Mouse (Mus musculus): ENCODE results near the gene Umodl1. TPM values are rescaled to one million over a fixed set of nuclear protein-coding genes. Genes with fewer than 3 reads are reported as not detected.

Gene Umodl1
- polyA plus RNA-seq, 1 experiment from 2014 or later: not detected

DNA sequence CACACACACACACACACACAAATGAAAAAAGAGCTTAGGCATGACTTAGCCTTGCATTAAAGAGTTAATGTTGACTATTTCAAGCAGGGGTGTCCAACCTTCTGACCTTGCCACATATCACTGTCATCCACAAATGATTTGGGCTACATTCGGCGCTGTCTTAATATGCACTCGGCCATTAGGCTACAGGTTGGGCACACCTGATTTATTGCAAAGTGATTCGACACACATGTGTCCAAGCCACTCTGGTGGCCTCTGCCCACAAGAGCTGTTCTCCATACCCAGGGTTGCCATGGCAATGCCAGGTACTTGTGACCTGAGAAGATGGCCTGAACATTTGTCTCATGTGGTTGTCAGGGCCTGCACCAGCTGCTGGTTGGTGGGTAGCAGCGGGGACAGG is 21.6 kb upstream of the Umodl1 start:
- no peak for ATAC-seq (ENCODE audit: insufficient number of reproducible peaks, insufficient read depth, low FRiP score, low read depth)
- Histone ChIP-seq H3K27ac (replicated peaks in 1 of 2; ENCODE audit: control insufficient read depth in 1 of 2, insufficient read depth in 1 of 2, low read depth in 2 of 2, low read length in 2 of 2) (no peak overlapping the region), H3K9ac (ENCODE audit: low read length) (no peak overlapping the region), H3K4me1 (ENCODE audit: control insufficient read depth in 2 of 2, insufficient read depth in 2 of 2, low read length in 2 of 2) (peaks cover under 1 to 2% of the 10 kb centered on the region in 2 experiments; a peak in 1 of 4 replicates), H3K4me2 (ENCODE audit: low read length) (no peak overlapping the region), H3K27me3 (ENCODE audit: control insufficient read depth, insufficient read depth, low read length) (no peaks in the 10 kb centered on the region), H3K36me3 (ENCODE audit: control insufficient read depth, insufficient read depth, low read length) (no peaks in the 10 kb centered on the region), H3K4me3 (ENCODE audit: control insufficient read depth in 1 of 2, insufficient read depth in 1 of 2, low read depth in 1 of 2, low read length in 2 of 2) (no peak overlapping the region), H3K9me3 (ENCODE audit: control insufficient read depth, low read length) (no peaks in the 10 kb centered on the region)
- WGBS: 83% methylated on average over 5 of the region's 5 CpGs

DNA sequence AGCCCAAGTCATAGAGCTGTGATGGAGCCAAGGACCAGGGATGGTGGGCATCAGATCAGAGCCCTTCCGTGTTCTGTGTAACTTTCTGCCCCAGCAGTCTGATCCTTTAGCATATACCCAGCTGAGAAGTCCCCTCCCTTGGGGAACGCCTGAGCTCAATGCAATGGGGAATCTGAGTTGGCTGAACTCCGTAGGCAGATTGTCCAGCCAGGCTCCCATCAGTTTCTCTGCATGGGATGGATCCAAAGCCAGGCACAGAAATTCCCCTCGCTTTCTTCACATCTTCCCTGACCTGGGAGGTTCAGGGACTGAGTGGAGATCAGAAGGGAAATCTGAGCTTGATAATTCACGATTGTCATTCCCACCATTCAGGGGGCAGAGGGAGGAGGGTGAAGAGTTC is 19.1 kb upstream of the Umodl1 start:
- Histone ChIP-seq H3K4me3 (ENCODE audit: control insufficient read depth in 1 of 2, insufficient read depth in 1 of 2, low read depth in 1 of 2, low read length in 2 of 2) (no peak overlapping the region), H3K9me3 (ENCODE audit: control insufficient read depth, low read length) (no peaks in the 10 kb centered on the region), H3K9ac (ENCODE audit: low read length) (no peak overlapping the region), H3K4me1 (ENCODE audit: control insufficient read depth in 2 of 2, insufficient read depth in 2 of 2, low read length in 2 of 2) (peaks cover 10 to 16% of the 10 kb centered on the region in 2 experiments), H3K36me3 (ENCODE audit: control insufficient read depth, insufficient read depth, low read length) (no peaks in the 10 kb centered on the region), H3K27ac (replicated peaks in 1 of 2; ENCODE audit: control insufficient read depth in 1 of 2, insufficient read depth in 1 of 2, low read depth in 2 of 2, low read length in 2 of 2) (no peak overlapping the region), H3K27me3 (ENCODE audit: control insufficient read depth, insufficient read depth, low read length) (no peaks in the 10 kb centered on the region), H3K4me2 (ENCODE audit: low read length) (no peak overlapping the region)
- WGBS: 72% methylated on average over 5 of the region's 5 CpGs
- ATAC-seq (ENCODE audit: insufficient number of reproducible peaks, insufficient read depth, low FRiP score, low read depth): no peak

DNA sequence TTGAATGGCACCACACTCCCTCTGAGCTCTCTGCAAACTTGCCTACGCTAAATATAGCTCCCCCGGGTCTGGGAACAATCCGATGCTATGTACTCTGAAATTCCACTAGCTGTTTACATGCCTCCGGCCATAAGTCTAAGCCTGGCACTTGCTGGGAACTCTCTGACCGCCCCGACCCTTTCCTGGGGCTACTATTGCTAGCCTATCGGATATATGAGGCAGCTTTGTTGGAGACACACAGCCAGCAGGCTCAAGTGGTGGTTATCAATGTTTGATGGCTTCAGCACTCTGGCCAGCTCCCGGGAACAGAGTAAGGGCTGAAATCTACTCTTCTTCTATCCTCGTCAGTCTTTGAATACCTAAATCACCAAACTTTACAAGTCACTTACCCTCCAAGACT is 15.9 kb upstream of the Umodl1 start:
- H3K27ac ChIP-seq (replicated peaks in 1 of 2; ENCODE audit: control insufficient read depth in 1 of 2, insufficient read depth in 1 of 2, low read depth in 2 of 2, low read length in 2 of 2): no peak overlapping the region
- H3K9ac ChIP-seq (ENCODE audit: low read length): no peak overlapping the region
- no peaks in the 10 kb centered on the region for H3K36me3 ChIP-seq (ENCODE audit: control insufficient read depth, insufficient read depth, low read length)
- H3K4me3 ChIP-seq (ENCODE audit: control insufficient read depth in 1 of 2, insufficient read depth in 1 of 2, low read depth in 1 of 2, low read length in 2 of 2): no peak overlapping the region
- H3K4me2 ChIP-seq (ENCODE audit: low read length): no peak overlapping the region
- peaks cover 10 to 16% of the 10 kb centered on the region in 2 experiments for H3K4me1 ChIP-seq (ENCODE audit: control insufficient read depth in 2 of 2, insufficient read depth in 2 of 2, low read length in 2 of 2)
- H3K9me3 ChIP-seq (ENCODE audit: control insufficient read depth, low read length): no peaks in the 10 kb centered on the region
- WGBS: 16% methylated on average over 9 of the region's 9 CpGs
- no peaks in the 10 kb centered on the region for H3K27me3 ChIP-seq (ENCODE audit: control insufficient read depth, insufficient read depth, low read length)
- peak; percentile 56; the same call in 1 of the 2 replicates for ATAC-seq (ENCODE audit: insufficient number of reproducible peaks, insufficient read depth, low FRiP score, low read depth)

DNA sequence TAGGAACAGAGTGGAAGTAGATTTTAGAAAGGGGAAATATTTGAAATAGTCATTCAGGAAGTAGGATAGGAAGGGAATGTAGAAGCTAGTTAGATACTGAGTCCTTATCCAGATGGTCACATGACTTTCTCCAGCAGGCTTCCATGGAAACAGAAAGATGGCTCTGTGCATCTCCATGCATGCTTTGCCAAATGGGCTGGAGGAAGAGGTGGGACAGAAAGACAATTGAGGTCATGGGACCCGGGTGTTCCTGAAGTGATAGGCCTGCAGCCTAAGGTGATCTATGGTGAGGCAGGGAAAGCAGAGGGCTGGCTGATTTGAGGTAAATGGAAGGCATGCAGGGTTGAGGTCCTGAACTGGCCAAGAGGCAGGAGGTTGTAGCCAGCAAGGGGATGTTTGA is 6.1 kb upstream of the Umodl1 start:
- H3K9ac ChIP-seq (ENCODE audit: low read length): no peak overlapping the region
- 50% methylated on average over 1 of the region's 1 CpGs for WGBS
- no peak for ATAC-seq (ENCODE audit: insufficient number of reproducible peaks, insufficient read depth, low FRiP score, low read depth)
- H3K36me3 ChIP-seq (ENCODE audit: control insufficient read depth, insufficient read depth, low read length): no peaks in the 10 kb centered on the region
- no peaks in the 10 kb centered on the region for H3K9me3 ChIP-seq (ENCODE audit: control insufficient read depth, low read length)
- H3K4me3 ChIP-seq (ENCODE audit: control insufficient read depth in 1 of 2, insufficient read depth in 1 of 2, low read depth in 1 of 2, low read length in 2 of 2): no peak overlapping the region
- no peaks in the 10 kb centered on the region; a peak in 1 of 4 replicates for H3K4me1 ChIP-seq (ENCODE audit: control insufficient read depth in 2 of 2, insufficient read depth in 2 of 2, low read length in 2 of 2)
- no peak overlapping the region for H3K4me2 ChIP-seq (ENCODE audit: low read length)
- H3K27me3 ChIP-seq (ENCODE audit: control insufficient read depth, insufficient read depth, low read length): no peaks in the 10 kb centered on the region
- no peak overlapping the region for H3K27ac ChIP-seq (replicated peaks in 1 of 2; ENCODE audit: control insufficient read depth in 1 of 2, insufficient read depth in 1 of 2, low read depth in 2 of 2, low read length in 2 of 2)

DNA sequence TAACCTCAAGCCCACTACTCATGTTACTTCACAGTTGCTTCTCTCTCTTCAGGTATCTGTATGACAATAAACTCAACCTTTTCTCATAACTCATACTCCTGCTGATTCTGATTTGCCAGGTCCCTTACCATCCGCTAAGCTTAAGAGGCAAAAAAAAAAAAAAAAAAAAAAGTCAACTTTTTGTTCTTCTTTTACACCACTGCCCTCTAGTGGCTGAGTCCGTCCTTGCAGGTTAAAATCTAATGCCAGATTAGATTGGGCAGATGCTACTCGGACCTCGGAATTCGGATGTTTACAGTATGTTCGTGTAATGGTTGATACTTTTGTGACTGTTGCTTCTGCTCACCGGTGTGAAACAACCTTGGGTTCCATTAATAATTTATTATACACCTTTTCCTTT is 3.7 kb upstream of the Umodl1 start:
- no peak overlapping the region for H3K4me3 ChIP-seq (ENCODE audit: control insufficient read depth in 1 of 2, insufficient read depth in 1 of 2, low read depth in 1 of 2, low read length in 2 of 2)
- 4% methylated on average over 7 of the region's 7 CpGs for WGBS
- H3K4me2 ChIP-seq (ENCODE audit: low read length): no peak overlapping the region
- H3K27ac ChIP-seq (replicated peaks in 1 of 2; ENCODE audit: control insufficient read depth in 1 of 2, insufficient read depth in 1 of 2, low read depth in 2 of 2, low read length in 2 of 2): no peak overlapping the region
- H3K4me1 ChIP-seq (ENCODE audit: control insufficient read depth in 2 of 2, insufficient read depth in 2 of 2, low read length in 2 of 2): no peaks in the 10 kb centered on the region; a peak in 1 of 4 replicates
- no peak overlapping the region for H3K9ac ChIP-seq (ENCODE audit: low read length)
- no peaks in the 10 kb centered on the region for H3K9me3 ChIP-seq (ENCODE audit: control insufficient read depth, low read length)
- ATAC-seq (ENCODE audit: insufficient number of reproducible peaks, insufficient read depth, low FRiP score, low read depth): no peak
- H3K36me3 ChIP-seq (ENCODE audit: control insufficient read depth, insufficient read depth, low read length): no peaks in the 10 kb centered on the region
- H3K27me3 ChIP-seq (ENCODE audit: control insufficient read depth, insufficient read depth, low read length): no peaks in the 10 kb centered on the region

DNA sequence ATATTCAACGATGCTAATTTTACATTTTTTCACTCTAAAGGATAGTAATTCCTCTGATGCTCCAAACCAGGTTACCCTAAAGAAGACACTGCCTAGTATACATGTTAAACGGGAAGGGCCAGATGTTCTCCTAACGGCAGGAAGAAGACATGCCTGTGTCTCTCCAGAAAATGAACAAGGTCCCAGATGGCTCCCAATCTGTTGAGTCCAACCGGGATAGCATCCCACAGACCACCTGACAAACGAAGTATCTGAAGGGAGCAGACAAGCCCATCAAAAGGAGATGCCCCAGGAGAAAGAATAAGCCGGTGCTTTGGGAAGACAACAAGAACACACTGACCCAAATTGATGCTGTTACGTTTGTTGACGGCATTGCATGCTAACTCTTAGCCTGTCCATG is 2.8 kb upstream of the Umodl1 start:
- ATAC-seq (ENCODE audit: insufficient number of reproducible peaks, insufficient read depth, low FRiP score, low read depth): no peak
- no peak overlapping the region for H3K4me2 ChIP-seq (ENCODE audit: low read length)
- H3K27ac ChIP-seq (replicated peaks in 1 of 2; ENCODE audit: control insufficient read depth in 1 of 2, insufficient read depth in 1 of 2, low read depth in 2 of 2, low read length in 2 of 2): no peak overlapping the region
- H3K27me3 ChIP-seq (ENCODE audit: control insufficient read depth, insufficient read depth, low read length): no peaks in the 10 kb centered on the region
- H3K4me1 ChIP-seq (ENCODE audit: control insufficient read depth in 2 of 2, insufficient read depth in 2 of 2, low read length in 2 of 2): no peaks in the 10 kb centered on the region; a peak in 1 of 4 replicates
- H3K9me3 ChIP-seq (ENCODE audit: control insufficient read depth, low read length): no peaks in the 10 kb centered on the region
- no peak overlapping the region for H3K4me3 ChIP-seq (ENCODE audit: control insufficient read depth in 1 of 2, insufficient read depth in 1 of 2, low read depth in 1 of 2, low read length in 2 of 2)
- H3K9ac ChIP-seq (ENCODE audit: low read length): no peak overlapping the region
- 58% methylated on average over 8 of the region's 8 CpGs for WGBS
- no peaks in the 10 kb centered on the region for H3K36me3 ChIP-seq (ENCODE audit: control insufficient read depth, insufficient read depth, low read length)

DNA sequence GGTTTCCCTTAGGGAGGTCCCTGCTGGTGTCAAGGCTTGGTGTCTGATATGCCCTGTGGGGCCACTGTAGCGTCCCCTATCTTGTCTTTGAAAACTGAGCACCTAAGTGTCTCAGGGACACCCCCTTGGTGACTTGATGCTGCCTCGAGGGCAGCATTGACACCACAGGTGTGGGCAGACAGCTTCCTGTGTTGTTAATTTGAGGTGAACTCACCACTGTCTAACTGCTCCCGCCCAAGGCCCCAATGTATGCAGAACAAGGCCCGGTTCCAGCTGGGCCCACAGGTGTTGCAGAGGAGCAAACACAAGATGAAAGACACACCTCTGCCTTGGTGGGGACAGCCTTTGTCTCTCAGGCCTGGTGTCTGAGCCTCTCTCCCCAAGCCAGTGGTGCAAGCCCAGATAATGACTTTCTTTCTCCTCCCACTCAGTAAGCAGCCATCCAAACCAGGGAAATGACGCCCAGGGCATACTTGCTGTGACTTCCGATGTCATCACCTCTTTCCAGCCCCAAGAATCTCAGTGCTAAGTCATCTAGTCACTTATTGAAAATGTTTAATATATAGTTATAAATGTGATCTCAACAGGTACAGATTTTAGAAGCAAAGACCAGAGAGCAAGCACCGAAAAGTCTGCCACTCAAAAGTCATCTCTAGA is 7.6 kb downstream of the Umodl1 start:
- ATAC-seq (ENCODE audit: insufficient number of reproducible peaks, insufficient read depth, low FRiP score, low read depth): no peak
- H3K36me3 ChIP-seq (ENCODE audit: control insufficient read depth, insufficient read depth, low read length): no peaks in the 10 kb centered on the region

DNA sequence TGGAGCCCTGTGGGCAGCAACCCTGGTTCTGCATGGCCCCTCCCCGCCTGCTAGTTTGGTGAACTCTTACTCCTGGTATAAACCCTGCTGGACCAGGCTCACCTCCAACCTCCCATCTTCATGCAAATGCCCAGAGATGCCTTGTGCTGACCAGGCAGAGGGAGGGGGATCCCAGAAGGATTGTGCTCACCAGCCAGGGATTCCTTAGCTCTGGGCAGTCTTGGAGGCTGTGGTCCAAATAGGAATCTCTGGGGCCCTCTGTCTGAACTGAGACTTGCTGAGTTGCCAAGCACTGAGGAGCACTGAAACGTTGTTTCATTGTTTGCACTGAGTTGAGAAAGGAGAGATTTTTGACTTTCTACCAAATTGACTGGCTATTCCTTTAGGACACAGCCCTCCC is 8.4 kb downstream of the Umodl1 start:
- H3K27ac ChIP-seq (replicated peaks in 1 of 2; ENCODE audit: control insufficient read depth in 1 of 2, insufficient read depth in 1 of 2, low read depth in 2 of 2, low read length in 2 of 2): no peak overlapping the region
- H3K4me2 ChIP-seq (ENCODE audit: low read length): no peak overlapping the region
- H3K36me3 ChIP-seq (ENCODE audit: control insufficient read depth, insufficient read depth, low read length): no peaks in the 10 kb centered on the region
- no peak overlapping the region for H3K4me3 ChIP-seq (ENCODE audit: control insufficient read depth in 1 of 2, insufficient read depth in 1 of 2, low read depth in 1 of 2, low read length in 2 of 2)
- H3K9me3 ChIP-seq (ENCODE audit: control insufficient read depth, low read length): no peaks in the 10 kb centered on the region
- 39% methylated on average over 2 of the region's 2 CpGs for WGBS
- H3K27me3 ChIP-seq (ENCODE audit: control insufficient read depth, insufficient read depth, low read length): no peaks in the 10 kb centered on the region
- ATAC-seq (ENCODE audit: insufficient number of reproducible peaks, insufficient read depth, low FRiP score, low read depth): no peak
- H3K4me1 ChIP-seq (ENCODE audit: control insufficient read depth in 2 of 2, insufficient read depth in 2 of 2, low read length in 2 of 2): no peaks in the 10 kb centered on the region
- no peak overlapping the region for H3K9ac ChIP-seq (ENCODE audit: low read length)

More for the DNA sequence above, 7.6 kb downstream of the Umodl1 start:
- Histone ChIP-seq H3K9ac (ENCODE audit: low read length) (no peak overlapping the region), H3K27ac (replicated peaks in 1 of 2; ENCODE audit: control insufficient read depth in 1 of 2, insufficient read depth in 1 of 2, low read depth in 2 of 2, low read length in 2 of 2) (no peak overlapping the region), H3K27me3 (ENCODE audit: control insufficient read depth, insufficient read depth, low read length) (no peaks in the 10 kb centered on the region), H3K9me3 (ENCODE audit: control insufficient read depth, low read length) (no peaks in the 10 kb centered on the region), H3K4me1 (ENCODE audit: control insufficient read depth in 2 of 2, insufficient read depth in 2 of 2, low read length in 2 of 2) (no peaks in the 10 kb centered on the region), H3K4me3 (ENCODE audit: control insufficient read depth in 1 of 2, insufficient read depth in 1 of 2, low read depth in 1 of 2, low read length in 2 of 2) (no peak overlapping the region), H3K4me2 (ENCODE audit: low read length) (no peak overlapping the region)
- WGBS: 39% methylated on average over 7 of the region's 7 CpGs
